Mouse (Mus musculus): ENCODE measurements around the gene Ptprd. TPM values are rescaled to one million over a fixed set of nuclear protein-coding genes. Genes with fewer than 3 reads are reported as not detected.

The Ptprd gene
- polyA plus RNA-seq, 1 experiment: 118 TPM

- DNase-seq (ENCODE audit: low read depth): no peak
Measured at GRCm38 (mm10) chr4:76461336-76461735, 1750.4 kb downstream of the Ptprd start.

GRCm38 (mm10) chr4:76460556-76460955, 1751.2 kb downstream of the Ptprd start:
- TF ChIP-seq POLR2A (IDR thresholded peaks at IDR 0.05; ENCODE audit: borderline replicate concordance, extremely low read depth, insufficient read depth, insufficient read length, poor library complexity, severe bottlenecking) (no peak), CTCF (IDR thresholded peaks at IDR 0.05; ENCODE audit: borderline replicate concordance, extremely low read depth, insufficient read depth, insufficient read length) (no peak)
- peak; percentile 50 for DNase-seq (ENCODE audit: low read depth)

More at GRCm38 (mm10) chr4:76461336-76461735, 1750.4 kb downstream of the Ptprd start:
- no peak for TF ChIP-seq POLR2A (IDR thresholded peaks at IDR 0.05; ENCODE audit: borderline replicate concordance, extremely low read depth, insufficient read depth, insufficient read length, poor library complexity, severe bottlenecking)
- no peak for TF ChIP-seq CTCF (IDR thresholded peaks at IDR 0.05; ENCODE audit: borderline replicate concordance, extremely low read depth, insufficient read depth, insufficient read length)

GRCm38 (mm10) chr4:76459621-76460020, 1752.1 kb downstream of the Ptprd start:
- DNase-seq (ENCODE audit: low read depth): no peak
- TF ChIP-seq CTCF (IDR thresholded peaks at IDR 0.05; ENCODE audit: borderline replicate concordance, extremely low read depth, insufficient read depth, insufficient read length) (no peak), POLR2A (IDR thresholded peaks at IDR 0.05; ENCODE audit: borderline replicate concordance, extremely low read depth, insufficient read depth, insufficient read length, poor library complexity, severe bottlenecking) (no peak)

- TF ChIP-seq POLR2A (IDR thresholded peaks at IDR 0.05; ENCODE audit: borderline replicate concordance, extremely low read depth, insufficient read depth, insufficient read length, poor library complexity, severe bottlenecking) (no peak), CTCF (IDR thresholded peaks at IDR 0.05; ENCODE audit: borderline replicate concordance, extremely low read depth, insufficient read depth, insufficient read length) (no peak)
- DNase-seq (ENCODE audit: low read depth): no peak
Measured at GRCm38 (mm10) chr4:76452286-76452685, 1759.5 kb downstream of the Ptprd start.

- DNase-seq (ENCODE audit: low read depth): no peak
- TF ChIP-seq POLR2A (IDR thresholded peaks at IDR 0.05; ENCODE audit: borderline replicate concordance, extremely low read depth, insufficient read depth, insufficient read length, poor library complexity, severe bottlenecking) (no peak), CTCF (IDR thresholded peaks at IDR 0.05; ENCODE audit: borderline replicate concordance, extremely low read depth, insufficient read depth, insufficient read length) (no peak)
Measured at GRCm38 (mm10) chr4:76451019-76451552, 1760.7 kb downstream of the Ptprd start.

GRCm38 (mm10) chr4:76450351-76451018, 1761.3 kb downstream of the Ptprd start:
- TF ChIP-seq POLR2A (IDR thresholded peaks at IDR 0.05; ENCODE audit: borderline replicate concordance, extremely low read depth, insufficient read depth, insufficient read length, poor library complexity, severe bottlenecking): peak; percentile 6; the same call in 1 of the 2 replicates
- no peak for TF ChIP-seq CTCF (IDR thresholded peaks at IDR 0.05; ENCODE audit: borderline replicate concordance, extremely low read depth, insufficient read depth, insufficient read length)

GRCm38 (mm10) chr4:76449466-76450350, 1762.1 kb downstream of the Ptprd start:
- peak; percentile 90 for DNase-seq (ENCODE audit: low read depth)
- TF ChIP-seq CTCF (IDR thresholded peaks at IDR 0.05; ENCODE audit: borderline replicate concordance, extremely low read depth, insufficient read depth, insufficient read length) (no peak), POLR2A (IDR thresholded peaks at IDR 0.05; ENCODE audit: borderline replicate concordance, extremely low read depth, insufficient read depth, insufficient read length, poor library complexity, severe bottlenecking) (no peak; the same call in none of the 2 replicates)

More at GRCm38 (mm10) chr4:76450351-76451018, 1761.3 kb downstream of the Ptprd start:
- DNase-seq (ENCODE audit: low read depth): peak; percentile 96

GRCm38 (mm10) chr4:76448678-76449465, 1762.9 kb downstream of the Ptprd start:
- no peak for TF ChIP-seq POLR2A (IDR thresholded peaks at IDR 0.05; ENCODE audit: borderline replicate concordance, extremely low read depth, insufficient read depth, insufficient read length, poor library complexity, severe bottlenecking)
- DNase-seq (ENCODE audit: low read depth): peak; percentile 68

GRCm38 (mm10) chr4:76447396-76447795, 1764.4 kb downstream of the Ptprd start:
- no peak for TF ChIP-seq POLR2A (IDR thresholded peaks at IDR 0.05; ENCODE audit: borderline replicate concordance, extremely low read depth, insufficient read depth, insufficient read length, poor library complexity, severe bottlenecking)
- TF ChIP-seq CTCF (IDR thresholded peaks at IDR 0.05; ENCODE audit: borderline replicate concordance, extremely low read depth, insufficient read depth, insufficient read length): peak; percentile 37; the same call in 1 of the 2 replicates
- DNase-seq (ENCODE audit: low read depth): peak; percentile 83

GRCm38 (mm10) chr4:76444778-76445177, 1767.0 kb downstream of the Ptprd start:
- no peak for DNase-seq (ENCODE audit: low read depth)
- TF ChIP-seq POLR2A (IDR thresholded peaks at IDR 0.05; ENCODE audit: borderline replicate concordance, extremely low read depth, insufficient read depth, insufficient read length, poor library complexity, severe bottlenecking) (no peak), CTCF (IDR thresholded peaks at IDR 0.05; ENCODE audit: borderline replicate concordance, extremely low read depth, insufficient read depth, insufficient read length) (no peak)
